Mouse (Mus musculus) liver, embryonic 14.5 days (tissue): ENCODE results near the gene Dusp2.

Experiments used
- CTCF ChIP-seq: IDR thresholded peaks from 2 replicates; pipeline ENCODE4 v1.5.1; 2016; ENCODE audit warnings: antibody characterized with exemption, low read depth, control low read depth
- EP300 ChIP-seq: IDR thresholded peaks from 2 replicates; pipeline ENCODE4 v1.6.1; 2016; ENCODE audit warnings: antibody characterized with exemption, low read depth

GRCm38 (mm10) chr2:127375759-127376341 lies 39.9 kb downstream of the Dusp2 start:
- peak; percentile 91 for TF ChIP-seq CTCF
- no peak for TF ChIP-seq EP300
